Mouse (Mus musculus): ENCODE data around the gene Gm6356. TPM values are rescaled to one million over a fixed set of nuclear protein-coding genes. Genes with fewer than 3 reads are reported as not detected.
"Not testable (repeated sequence)": the region's sequence is repeated elsewhere in the genome, so short reads cannot be mapped to it uniquely, and the experiment has no call there.

Gene Gm6356
- not detected for total RNA-seq (2022)

- DNase-seq, result not testable (repeated sequence)
Measured at GRCm38 (mm10) chr14:6973718-6974117, at the start of gene Gm6356. Gene Gm6356 (minus strand): TSS chr14:6973818.

Other genes with a start within 250 kb of the Gm6356 start
- gene Gm3636, start 231.5 kb downstream of the Gm6356 start, total RNA-seq (2022), result under 1 TPM in 2 of 4 experiments, not detected in 2; 0.86 to 0.94 TPM
- gene Gm8362, start 199.4 kb downstream of the Gm6356 start, total RNA-seq (2022), result not detected
- not detected for gene Gm3642, start 133.5 kb downstream of the Gm6356 start, total RNA-seq (2022)
- under 1 TPM in 1 of 4 experiments, not detected in 3; 0.15 TPM for gene Gm3667, start 83.9 kb downstream of the Gm6356 start, total RNA-seq (2022)
- gene Gm10406, start 53.6 kb upstream of the Gm6356 start, total RNA-seq (2022), result under 1 TPM in 2 of 4 experiments, not detected in 2; 0.16 to 0.28 TPM
- gene Gm3685, start 71.2 kb upstream of the Gm6356 start, total RNA-seq (2022), result not detected
- gene Gm3696, start 126.8 kb upstream of the Gm6356 start, total RNA-seq (2022), result 1 to 10 TPM in 1 of 4 experiments, not detected in 3; 2.2 TPM
- not detected for gene Gm6676, start 151.6 kb upstream of the Gm6356 start, total RNA-seq (2022)
- gene Gm3512, start 200.7 kb upstream of the Gm6356 start, total RNA-seq (2022), result 1 to 10 TPM in 1 of 4 experiments, under 1 TPM in 3; 0.46 to 1.1 (median 0.68) TPM
- not detected for gene Gm16434, start 220.7 kb upstream of the Gm6356 start, total RNA-seq (2022)

Measured in adrenal gland, adult 8-10 months (tissue).